Mouse (Mus musculus) embryonic facial prominence, embryonic 15.5 days (tissue): ENCODE measurements around the gene Eif2d. TPM values are rescaled to one million over a fixed set of nuclear protein-coding genes. Genes with fewer than 3 reads are reported as not detected.

Source experiments
- ATAC-seq: fragments of 200-750 bp; cut with Nextera tagmentation; 2 replicates; pipeline ENCODE4 v1.8.0; 2017; ENCODE audit warnings: low read depth, moderate TSS enrichment; ENCODE audit not compliant: insufficient number of reproducible peaks, low FRiP score, low TSS enrichment
- H3K27ac ChIP-seq: fragments of 300-500 bp; sonication (generic); replicated peaks from 2 replicates; pipeline ENCODE4 v1.5.1; 2015; ENCODE audit warnings: mild to moderate bottlenecking, inconsistent platforms
- H3K27me3 ChIP-seq: fragments of 300-500 bp; sonication (generic); 2 replicates; pipeline ENCODE4 v1.6.1; 2015; ENCODE audit warnings: inconsistent platforms
- H3K36me3 ChIP-seq: fragments of 300-500 bp; sonication (generic); 2 replicates; pipeline ENCODE4 v1.6.1; 2015; ENCODE audit warnings: mild to moderate bottlenecking, inconsistent platforms
- H3K4me1 ChIP-seq: fragments of 300-500 bp; sonication (generic); 2 replicates; pipeline ENCODE4 v1.6.1; 2015; ENCODE audit warnings: inconsistent platforms
- H3K4me2 ChIP-seq: fragments of 300-500 bp; sonication (generic); replicated peaks from 2 replicates; pipeline ENCODE4 v1.6.1; 2015; ENCODE audit warnings: mild to moderate bottlenecking, inconsistent platforms
- H3K4me3 ChIP-seq: fragments of 300-500 bp; sonication (generic); replicated peaks from 2 replicates; pipeline ENCODE4 v1.5.1; 2015; ENCODE audit warnings: mild to moderate bottlenecking, inconsistent platforms
- H3K9ac ChIP-seq: fragments of 300-500 bp; sonication (generic); 2 replicates; pipeline ENCODE4 v1.6.1; 2015; ENCODE audit warnings: inconsistent platforms
- H3K9me3 ChIP-seq: fragments of 300-500 bp; sonication (generic); replicated peaks from 2 replicates; pipeline ENCODE4 v1.6.1; 2016; ENCODE audit warnings: inconsistent platforms
- WGBS: fragments of 180-500 bp; shearing (Covaris S2); methylation state at CpG from one replicate; pipeline ENCODE4 v1.1.7; 2015; 5-methylcytosine and 5-hydroxymethylcytosine counted together
- polyA plus RNA-seq: library from polyadenylated mRNA; unstranded; fragments of >200 nt; fragmentation: Nextera tagmentation; extraction: Ambion mirVana; gene quantifications from 2 replicates; pipeline ENCODE4 v1.2.1, GENCODE M21; 2015

Gene Eif2d
- polyA plus RNA-seq, 1 experiment from 2014 or later = 66.0 TPM

DNA sequence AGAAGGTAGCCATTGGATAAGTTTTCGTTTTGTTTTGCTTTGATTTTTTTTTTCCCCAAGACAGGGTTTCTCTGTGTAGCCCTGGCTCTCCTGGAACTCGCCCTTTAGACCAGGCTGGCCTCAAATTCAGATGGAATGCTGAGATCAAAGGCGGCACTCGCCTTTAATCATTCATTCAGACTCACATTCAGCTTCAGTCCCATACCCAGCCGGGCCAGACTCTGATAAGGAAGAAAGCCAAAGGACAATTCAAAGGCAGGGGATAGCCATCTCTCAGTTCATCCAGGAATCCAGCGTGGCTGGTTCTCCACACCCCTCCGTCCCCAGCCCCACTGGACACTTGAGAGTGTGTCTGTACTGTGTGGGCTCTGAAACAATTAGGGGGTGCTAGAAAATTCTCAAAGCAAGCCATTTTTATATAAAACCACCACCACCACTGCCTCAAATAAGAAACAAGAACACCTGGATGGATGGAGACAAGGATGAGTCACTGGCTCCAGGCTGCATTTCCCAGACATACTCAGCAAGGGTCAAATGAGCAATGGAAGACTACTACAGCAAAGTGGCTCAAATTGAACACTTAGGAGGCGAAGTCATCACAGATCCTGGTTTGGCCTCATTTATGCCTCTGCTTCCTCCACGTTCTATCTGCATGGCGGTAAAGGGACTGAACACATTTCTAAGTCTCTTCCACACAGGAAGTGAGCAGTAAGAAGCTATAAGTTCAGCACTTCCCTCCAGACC, 29.3 kb upstream of the Eif2d start:
- whole genome bisulfite sequencing = 57% methylated on average over 10 of the region's 10 CpGs
- no peaks in the 10 kb centered on the region for H3K9me3 ChIP-seq
- no peaks in the 10 kb centered on the region for H3K27me3 ChIP-seq
- H3K4me2 ChIP-seq = no peak overlapping the region
- H3K36me3 ChIP-seq = 0 out of 2 replicates have a peak, but pooled peaks cover 2% of the 10 kb centered on the region
- no peak overlapping the region for H3K27ac ChIP-seq
- H3K4me3 ChIP-seq = no peak overlapping the region
- no peak overlapping the region for H3K9ac ChIP-seq
- no peaks in the 10 kb centered on the region for H3K4me1 ChIP-seq
- ATAC-seq = no peak

DNA sequence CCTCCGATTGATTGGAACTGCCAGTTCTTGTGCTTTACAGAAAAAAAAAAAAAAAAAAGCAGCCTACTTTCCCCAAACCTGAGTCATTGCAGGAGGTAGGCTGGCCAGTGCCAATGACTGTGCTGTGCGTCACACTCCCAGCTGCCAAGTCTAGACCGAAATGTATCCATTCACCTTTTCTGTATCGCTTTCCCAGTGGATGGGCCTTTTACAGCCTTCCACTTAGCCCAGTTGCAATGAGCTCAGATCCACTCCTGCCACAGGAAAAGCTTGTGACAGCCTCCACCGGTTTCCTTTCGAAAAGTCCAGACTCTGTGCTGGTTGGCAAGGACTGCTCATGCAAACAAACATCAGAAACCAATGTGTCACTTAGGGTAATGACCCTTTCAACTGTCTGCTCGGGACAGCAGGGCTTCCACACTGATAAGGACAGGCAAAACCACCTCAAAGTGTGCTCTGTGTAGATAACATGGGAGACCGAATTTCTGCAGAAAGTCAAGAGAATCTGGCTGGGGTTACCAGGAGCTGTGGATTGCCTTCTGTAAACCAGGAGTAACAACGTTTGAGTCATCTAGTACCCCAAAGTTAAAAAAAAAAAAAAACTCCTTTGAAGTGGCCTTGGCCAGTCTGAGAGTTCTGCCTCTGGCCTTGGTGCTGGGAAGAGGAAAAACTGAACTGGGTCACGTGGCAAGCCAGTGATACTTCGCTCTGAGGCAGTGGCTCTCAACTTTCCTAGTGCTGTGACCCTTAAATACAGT, 26.8 kb upstream of the Eif2d start:
- no peak overlapping the region for H3K27ac ChIP-seq
- WGBS = 74% methylated on average over 11 of the region's 11 CpGs

DNA sequence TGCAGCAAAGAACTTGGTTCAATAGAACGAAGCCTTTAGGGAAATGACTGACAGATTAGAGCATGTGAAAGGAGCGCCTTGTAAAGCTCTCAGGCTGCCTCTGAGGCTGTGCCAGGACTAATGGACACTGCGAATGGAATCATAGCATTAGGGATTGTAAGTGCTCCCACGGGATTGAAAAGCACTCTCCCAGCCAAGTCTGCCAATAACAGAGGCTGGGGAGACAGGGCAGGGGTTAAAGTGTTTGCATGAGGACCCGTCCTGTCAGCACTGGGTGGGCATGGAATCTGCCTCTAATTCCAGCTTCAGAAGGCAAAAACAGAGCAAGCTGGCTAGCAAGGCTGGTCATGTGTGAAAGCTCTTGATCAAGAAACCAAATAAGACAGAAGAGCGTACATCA, 18.8 kb upstream of the Eif2d start:
- Histone ChIP-seq H3K36me3 (peaks cover 8% of the 10 kb centered on the region), H3K9ac (no peak overlapping the region), H3K27me3 (no peaks in the 10 kb centered on the region), H3K9me3 (no peaks in the 10 kb centered on the region), H3K4me1 (0 out of 2 replicates have a peak, but pooled peaks cover 6% of the 10 kb centered on the region), H3K4me2 (no peak overlapping the region), H3K4me3 (no peak overlapping the region), H3K27ac (no peak overlapping the region)
- 62% methylated on average over 6 of the region's 6 CpGs for WGBS
- no peak for ATAC-seq

More for the DNA sequence above, 26.8 kb upstream of the Eif2d start:
- ATAC-seq = no peak
- no peak overlapping the region for H3K4me2 ChIP-seq
- no peaks in the 10 kb centered on the region for H3K27me3 ChIP-seq
- no peaks in the 10 kb centered on the region for H3K9me3 ChIP-seq
- no peaks in the 10 kb centered on the region for H3K4me1 ChIP-seq
- H3K36me3 ChIP-seq = peaks cover 16% of the 10 kb centered on the region
- no peak overlapping the region for H3K4me3 ChIP-seq
- no peak overlapping the region for H3K9ac ChIP-seq

DNA sequence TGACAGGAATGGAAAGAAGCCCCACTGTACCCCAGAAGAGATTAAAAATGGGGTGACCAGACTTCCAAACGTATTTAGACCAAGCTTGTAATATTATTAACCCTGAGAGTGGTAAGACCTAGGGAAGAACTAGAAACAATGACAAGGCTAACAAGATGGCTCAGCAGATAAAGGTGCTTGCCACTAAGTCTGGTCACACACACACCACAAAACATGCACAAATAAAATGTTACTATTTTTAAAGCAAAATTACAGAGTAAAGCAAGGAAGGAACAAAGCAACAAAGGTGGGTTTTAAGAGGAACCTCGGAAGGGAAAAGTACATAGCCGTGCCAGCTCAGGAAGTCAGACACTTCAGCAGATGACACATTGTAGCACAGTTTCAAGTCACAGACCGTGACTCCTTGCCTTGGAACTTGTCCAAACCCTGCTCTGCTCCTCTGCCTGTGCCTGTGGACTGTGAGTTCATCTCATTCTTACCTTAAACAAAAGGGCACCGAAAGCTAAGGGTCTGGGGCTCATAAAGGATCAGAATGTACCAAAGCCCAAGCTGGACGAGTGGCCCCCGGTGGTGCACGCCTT, 17.9 kb upstream of the Eif2d start:
- Histone ChIP-seq H3K36me3 (0 out of 2 replicates have a peak, but pooled peaks cover under 1% of the 10 kb centered on the region), H3K4me1 (0 out of 2 replicates have a peak, but pooled peaks cover 6% of the 10 kb centered on the region), H3K4me2 (no peak overlapping the region), H3K4me3 (no peak overlapping the region), H3K27ac (no peak overlapping the region), H3K9me3 (no peaks in the 10 kb centered on the region), H3K9ac (no peak overlapping the region), H3K27me3 (no peaks in the 10 kb centered on the region)
- ATAC-seq = no peak
- WGBS = 65% methylated on average over 8 of the region's 8 CpGs

DNA sequence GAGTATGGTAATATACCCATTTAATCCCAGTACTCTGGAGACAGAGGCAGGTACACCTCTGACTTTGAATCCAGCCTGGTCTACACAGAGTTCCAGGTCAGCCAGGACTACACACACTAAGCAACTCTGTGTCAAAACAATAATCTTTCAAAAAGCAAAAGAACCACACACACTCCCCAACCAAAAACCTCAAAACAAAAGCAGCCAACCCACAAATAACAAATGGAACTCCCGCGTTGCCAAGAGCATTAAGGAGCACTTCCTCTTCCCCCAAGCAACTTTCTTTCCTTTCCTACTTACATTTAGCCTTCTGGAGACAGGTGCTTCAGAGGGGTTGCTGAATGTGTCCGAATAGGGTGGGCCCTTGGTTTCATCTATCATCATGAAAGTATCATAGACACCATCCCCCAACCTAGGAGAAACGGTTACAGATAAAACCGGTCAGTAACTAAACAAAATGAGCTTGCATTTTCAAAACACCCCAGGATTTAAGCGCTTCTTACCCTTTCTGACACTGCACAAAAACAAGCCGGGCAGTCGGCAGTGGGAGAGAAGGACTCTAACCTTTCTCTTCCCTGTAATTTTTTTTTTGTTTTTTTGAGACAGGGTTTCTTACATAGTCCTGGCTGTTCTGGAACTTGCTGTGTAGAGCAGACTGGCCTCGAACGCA, 16.9 kb upstream of the Eif2d start:
- H3K4me1 ChIP-seq = 0 out of 2 replicates have a peak, but pooled peaks cover 6% of the 10 kb centered on the region
- H3K9me3 ChIP-seq = no peaks in the 10 kb centered on the region
- H3K4me3 ChIP-seq = no peak overlapping the region
- no peaks in the 10 kb centered on the region for H3K27me3 ChIP-seq
- H3K27ac ChIP-seq = no peak overlapping the region
- no peak for ATAC-seq
- no peak overlapping the region for H3K9ac ChIP-seq
- H3K36me3 ChIP-seq = no peaks in the 10 kb centered on the region
- 69% methylated on average over 10 of the region's 10 CpGs for WGBS
- H3K4me2 ChIP-seq = no peak overlapping the region

DNA sequence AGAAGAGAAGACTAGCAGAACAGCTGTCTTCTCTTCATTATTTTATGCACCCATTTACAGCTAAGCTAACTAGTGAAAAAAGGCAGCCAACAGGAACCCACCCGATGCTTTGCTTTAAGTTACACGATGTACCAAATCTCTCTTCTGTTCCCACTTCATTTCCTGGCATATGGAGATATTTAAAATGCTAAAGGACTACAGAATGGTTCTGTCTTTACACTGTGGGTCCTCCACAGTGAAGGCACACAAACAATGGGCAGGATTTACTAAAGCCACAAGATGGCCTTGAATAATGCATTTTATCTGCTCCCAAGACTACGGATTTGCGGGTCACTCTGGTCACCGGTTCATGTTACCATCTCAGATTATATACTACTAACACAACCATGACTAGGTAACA, 15.9 kb upstream of the Eif2d start:
- Histone ChIP-seq H3K4me2 (0 out of 2 replicates have a peak overlapping the region, but pooled peaks have one; percentile 90), H3K4me1 (0 out of 2 replicates have a peak, but pooled peaks cover 6% of the 10 kb centered on the region), H3K27me3 (no peaks in the 10 kb centered on the region), H3K9ac (no peak overlapping the region), H3K4me3 (0 out of 2 replicates have a peak overlapping the region, but pooled peaks have one; percentile 11), H3K27ac (no peak overlapping the region), H3K36me3 (no peaks in the 10 kb centered on the region), H3K9me3 (no peaks in the 10 kb centered on the region)
- WGBS = 15% methylated on average over 5 of the region's 5 CpGs
- ATAC-seq = no peak

DNA sequence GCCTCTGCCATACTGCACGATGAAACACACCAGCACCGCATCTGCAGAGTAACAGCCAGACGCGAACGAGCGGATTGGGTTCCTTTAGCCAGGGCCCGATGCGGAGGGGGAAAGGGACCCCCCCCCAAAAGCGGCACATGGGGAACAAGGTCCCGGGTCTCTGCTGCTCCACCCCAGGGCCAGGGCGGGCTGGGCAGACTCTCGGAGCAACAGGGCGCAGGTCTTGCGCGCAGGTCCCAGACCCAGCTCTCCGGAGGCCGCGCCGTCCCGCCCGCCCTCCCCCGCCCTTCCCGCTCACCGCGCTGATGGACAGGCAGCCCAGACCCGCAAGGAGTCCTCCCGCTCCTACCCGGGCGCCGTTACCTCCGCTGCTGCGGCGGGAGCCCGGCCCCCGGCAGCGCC, 15.3 kb upstream of the Eif2d start:
- H3K9me3 ChIP-seq = no peaks in the 10 kb centered on the region
- no peaks in the 10 kb centered on the region for H3K27me3 ChIP-seq
- H3K36me3 ChIP-seq = no peaks in the 10 kb centered on the region
- 0 out of 2 replicates have a peak, but pooled peaks cover 6% of the 10 kb centered on the region for H3K4me1 ChIP-seq
- H3K27ac ChIP-seq = peak overlapping the region; percentile 96; the same call in 1 of the 2 replicates
- H3K4me2 ChIP-seq = peak overlapping the region; percentile 90
- peak overlapping the region; percentile 54 for H3K9ac ChIP-seq
- H3K4me3 ChIP-seq = peak overlapping the region; percentile 78
- ATAC-seq = peak; percentile 75
- under 1% methylated on average over 36 of the region's 36 CpGs for WGBS

DNA sequence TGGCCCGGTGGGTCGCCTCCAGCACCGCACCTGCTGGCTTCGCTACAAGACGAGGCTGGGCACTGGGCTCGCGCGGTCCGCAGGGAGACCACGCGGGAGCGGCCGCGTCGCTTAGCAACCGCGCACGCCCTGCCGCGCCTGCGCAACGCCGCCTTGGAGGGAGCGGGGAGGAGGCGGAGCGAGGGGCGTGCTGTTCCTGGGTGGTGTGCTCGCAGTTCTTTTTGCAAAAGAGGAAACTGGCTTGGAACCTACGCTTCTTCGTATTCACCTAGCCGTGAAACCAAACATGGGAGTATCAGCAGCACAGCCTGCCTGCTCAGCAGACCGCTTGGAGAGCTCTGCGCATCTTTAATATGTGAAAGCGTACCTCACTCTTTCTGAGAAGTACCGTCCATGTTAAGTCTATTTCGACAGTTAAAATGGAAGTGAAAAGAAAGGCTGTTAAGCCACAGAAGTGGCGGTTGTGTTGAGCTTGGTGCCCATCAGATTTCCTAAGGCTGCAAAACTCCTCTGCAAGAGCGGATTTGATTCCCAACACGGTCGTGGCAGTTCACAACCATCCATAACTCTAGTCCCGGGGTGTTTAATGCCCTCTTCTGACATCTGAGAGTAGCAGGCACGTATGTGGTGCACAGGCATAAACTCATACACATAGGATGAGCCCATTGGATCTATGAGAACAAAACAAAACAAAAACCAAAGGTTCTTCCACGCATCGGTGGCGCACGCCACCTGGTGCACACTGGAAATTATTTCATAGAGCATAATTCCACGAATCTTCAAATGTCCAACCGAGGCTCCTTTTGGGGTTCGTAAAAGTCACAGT, 14.6 kb upstream of the Eif2d start, which contains the start of gene Dyrk3:
Dyrk3 (minus strand) TSS at position 150 of the 826 bp plus-strand sequence.
- Histone ChIP-seq H3K9ac (peak within 1 kb of the TSS; percentile 54), H3K27ac (peak within 1 kb of the TSS; percentile 96), H3K4me2 (peak within 1 kb of the TSS; percentile 90), H3K9me3 (no peaks in the 10 kb centered on the region), H3K27me3 (no peaks in the 10 kb centered on the region), H3K4me3 (peak within 1 kb of the TSS; percentile 78), H3K4me1 (0 out of 2 replicates have a peak, but pooled peaks cover 6% of the 10 kb centered on the region), H3K36me3 (no peaks in the 10 kb centered on the region)
- WGBS = 3% methylated on average over 49 of the region's 49 CpGs
- ATAC-seq = peak; percentile 95

DNA sequence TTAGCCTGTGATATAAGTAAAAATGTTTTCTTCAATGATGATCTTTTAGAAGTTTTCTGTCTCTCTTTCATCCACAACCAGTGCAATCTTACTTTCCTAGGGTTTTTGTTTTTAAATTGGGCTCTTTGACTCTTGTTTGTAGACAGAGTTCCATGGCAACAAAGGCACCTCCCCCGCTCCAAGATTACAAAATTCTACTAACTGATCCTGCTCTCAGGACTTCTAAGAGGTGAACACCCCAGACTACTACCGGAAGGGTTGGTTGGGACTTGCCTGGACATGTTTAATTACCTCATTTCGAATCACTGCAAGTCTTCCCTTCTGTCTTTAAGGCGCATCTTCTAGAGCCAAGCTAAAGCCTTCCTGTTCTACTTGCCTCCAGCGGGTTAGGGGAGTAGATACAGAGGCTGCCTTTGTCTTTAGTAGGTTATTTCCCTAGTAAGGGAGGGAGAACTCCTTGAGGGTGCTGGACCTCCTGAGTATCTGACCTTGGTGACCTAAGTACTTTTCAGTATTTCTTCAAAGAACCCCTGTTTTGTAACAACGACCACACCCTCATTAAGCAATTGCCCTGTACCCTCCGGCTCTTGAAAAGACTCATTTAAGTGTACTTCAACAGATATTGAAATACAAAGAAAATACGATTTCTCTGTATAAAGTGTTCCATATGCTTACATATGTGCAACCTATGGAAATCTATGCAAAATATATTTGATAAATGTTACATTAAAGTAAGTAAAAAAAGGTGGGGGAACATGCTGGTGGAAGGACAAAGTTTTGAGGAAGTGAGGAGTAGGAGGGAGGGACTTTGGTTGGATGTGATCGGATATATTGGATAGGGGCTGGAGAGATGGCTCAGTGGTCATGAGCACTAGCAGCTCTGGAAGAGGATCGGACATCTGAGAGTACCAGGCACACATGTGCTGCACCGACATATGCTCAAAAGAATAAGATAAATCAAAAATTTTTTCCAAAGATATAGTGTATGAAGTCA, 13.6 kb upstream of the Eif2d start:
- peak overlapping the region; percentile 78 for H3K4me3 ChIP-seq
- 40% methylated on average over 11 of the region's 11 CpGs for WGBS

More for the DNA sequence above, 13.6 kb upstream of the Eif2d start:
- Histone ChIP-seq H3K27ac (peak overlapping the region; percentile 96), H3K36me3 (no peaks in the 10 kb centered on the region), H3K27me3 (no peaks in the 10 kb centered on the region), H3K4me1 (0 out of 2 replicates have a peak, but pooled peaks cover 6% of the 10 kb centered on the region), H3K4me2 (peak overlapping the region; percentile 90), H3K9me3 (no peaks in the 10 kb centered on the region), H3K9ac (no peak overlapping the region)
- no peak for ATAC-seq
